Mouse (Mus musculus): ENCODE data around the gene Palld. TPM values are rescaled to one million over a fixed set of nuclear protein-coding genes. Genes with fewer than 3 reads are reported as not detected.
A peak's percentile ranks its signal among the peaks of the same experiment; 100 is the strongest.

Gene Palld
- total and polyA plus RNA-seq, 2 experiments from 2014 or later: 10.7 to 11.0 TPM

DNA sequence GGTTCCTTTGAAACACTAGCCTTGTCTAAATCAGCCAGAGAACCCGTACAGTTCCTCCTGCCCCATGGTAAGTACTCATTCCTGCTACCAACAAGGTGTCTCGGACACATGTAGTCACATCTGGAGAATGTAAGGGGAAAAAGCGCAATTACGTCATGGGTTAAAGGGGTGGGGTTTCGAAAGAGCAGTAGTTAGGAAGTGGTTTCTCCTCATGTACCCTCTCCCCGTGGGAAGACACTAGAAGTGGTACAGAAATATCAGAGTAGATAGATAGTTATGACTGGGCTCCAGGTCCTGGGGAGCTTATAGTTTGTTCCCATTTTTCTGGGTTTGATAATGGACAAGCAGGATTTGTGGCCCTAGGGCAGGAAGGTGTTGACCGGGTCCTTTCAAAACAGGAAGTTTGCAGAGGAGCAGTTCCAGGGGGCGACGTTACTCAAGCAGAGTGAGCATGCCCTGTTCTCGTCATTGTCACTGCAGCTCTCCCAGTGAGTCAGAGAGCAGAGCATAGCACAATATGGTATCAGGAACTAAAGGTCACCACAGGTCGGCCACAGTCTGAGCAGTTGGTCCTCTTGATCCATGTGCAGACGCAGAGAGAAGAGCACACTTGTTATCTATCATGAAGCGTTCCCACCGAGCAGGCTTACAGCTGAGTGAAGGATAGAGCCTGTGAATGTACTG lies 384.8 kb downstream of the Palld start:
- TF ChIP-seq CTCF (IDR thresholded peaks at IDR 0.05; ENCODE audit: low read depth): no peak
- Histone ChIP-seq H3K27me3 (ENCODE audit: insufficient read depth, low read length) (no peaks in the 10 kb centered on the region), H3K4me3 (ENCODE audit: low read depth, low read length) (no peak overlapping the region), H3K36me3 (ENCODE audit: insufficient read depth) (no peaks in the 10 kb centered on the region), H3K4me2 (ENCODE audit: low read depth) (no peak overlapping the region), H3K9ac (no peak overlapping the region), H3K9me3 (ENCODE audit: low read length) (no peaks in the 10 kb centered on the region), H3K27ac (ENCODE audit: low read depth, low read length) (no peak overlapping the region), H3K4me1 (ENCODE audit: insufficient read depth) (0 out of 2 replicates have a peak, but pooled peaks cover 4% of the 10 kb centered on the region)
- no peak for DNase-seq
- no peak for ATAC-seq
- 79% methylated on average over 14 of the region's 14 CpGs for WGBS

DNA sequence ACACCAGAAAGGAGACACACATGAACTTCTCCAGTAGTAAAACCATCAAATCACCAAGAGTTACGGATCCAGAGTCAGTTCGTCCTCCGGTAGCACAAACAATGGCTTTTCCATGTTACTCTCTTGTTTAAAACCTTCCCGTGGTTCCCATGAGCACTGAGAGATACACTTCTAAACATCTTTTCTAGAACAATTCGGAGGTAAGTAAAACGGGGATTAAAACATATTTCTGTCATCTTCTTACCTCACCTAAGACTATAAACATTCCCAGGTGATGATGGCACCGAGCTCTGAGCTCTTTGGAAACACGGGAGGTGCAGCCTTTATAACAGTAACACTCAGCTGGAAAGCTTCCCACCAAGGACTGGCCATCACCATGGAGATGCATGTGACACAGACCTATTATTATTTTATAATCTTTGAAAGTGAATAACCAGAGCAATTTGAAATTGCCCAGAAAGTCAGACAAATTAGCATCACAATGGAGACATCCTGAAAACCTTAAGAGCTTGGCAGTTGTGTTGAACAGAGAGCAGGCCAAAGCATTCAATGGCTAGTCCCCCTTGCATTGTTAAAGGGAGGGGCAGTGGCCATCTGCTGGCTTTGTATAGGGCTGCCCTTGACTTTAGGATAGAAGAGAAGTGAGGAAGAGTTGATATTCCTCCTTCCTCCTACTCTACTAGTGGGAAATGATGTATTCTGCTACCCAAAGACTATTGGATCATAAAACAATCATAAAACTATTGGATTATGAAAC lies 385.6 kb downstream of the Palld start:
- Histone ChIP-seq H3K4me1 (ENCODE audit: insufficient read depth) (0 out of 2 replicates have a peak, but pooled peaks cover 4% of the 10 kb centered on the region), H3K4me3 (ENCODE audit: low read depth, low read length) (no peak overlapping the region), H3K9ac (no peak overlapping the region), H3K9me3 (ENCODE audit: low read length) (no peaks in the 10 kb centered on the region), H3K36me3 (ENCODE audit: insufficient read depth) (no peaks in the 10 kb centered on the region), H3K27ac (ENCODE audit: low read depth, low read length) (no peak overlapping the region), H3K27me3 (ENCODE audit: insufficient read depth, low read length) (no peaks in the 10 kb centered on the region), H3K4me2 (ENCODE audit: low read depth) (0 out of 2 replicates have a peak overlapping the region, but pooled peaks have one; percentile 46)
- ATAC-seq (no peak), DNase-seq (no peak)
- 54% methylated on average over 8 of the region's 8 CpGs for WGBS
- no peak for TF ChIP-seq CTCF (IDR thresholded peaks at IDR 0.05; ENCODE audit: low read depth)

DNA sequence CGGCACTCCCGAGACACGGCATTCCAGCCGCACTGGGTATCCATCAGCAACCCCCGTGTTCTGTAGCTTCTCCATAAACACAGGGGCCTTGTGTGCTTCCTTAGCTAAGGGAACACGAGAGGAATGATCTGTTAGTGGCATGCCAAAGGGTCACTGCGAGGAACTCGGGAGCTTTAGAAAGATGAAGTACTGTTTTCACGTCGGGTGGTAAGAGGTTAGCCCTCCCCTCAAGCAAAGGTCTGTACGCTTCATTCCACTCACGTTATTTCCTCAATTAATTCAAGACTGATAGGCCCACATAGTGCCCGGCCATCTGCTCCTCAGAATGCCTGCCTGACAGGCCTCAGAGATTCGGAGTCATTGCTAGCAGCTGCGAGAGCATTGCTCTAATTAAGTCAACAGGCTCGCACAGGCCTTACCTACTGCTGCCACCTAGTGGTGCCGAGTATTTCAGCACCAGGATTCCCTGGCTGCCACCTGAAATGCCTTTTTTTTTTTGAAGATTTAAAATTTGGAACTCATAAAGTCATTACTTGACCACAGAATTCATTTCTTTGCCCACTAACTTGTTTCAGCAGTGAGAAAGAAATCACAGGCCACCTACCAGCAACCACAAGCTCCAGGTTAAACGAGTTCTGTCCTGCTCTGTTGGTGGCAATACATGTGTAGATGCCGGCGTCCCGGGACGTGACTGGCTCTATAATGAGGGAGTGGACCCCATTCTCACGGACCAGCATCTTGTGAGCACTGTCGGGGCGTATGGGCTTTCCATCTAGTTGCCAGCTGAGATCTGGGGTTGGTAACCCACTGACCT lies 386.4 kb downstream of the Palld start:
- 11% methylated on average over 25 of the region's 25 CpGs for WGBS
- Histone ChIP-seq H3K4me1 (ENCODE audit: insufficient read depth) (0 out of 2 replicates have a peak, but pooled peaks cover 4% of the 10 kb centered on the region), H3K9me3 (ENCODE audit: low read length) (no peaks in the 10 kb centered on the region), H3K27me3 (ENCODE audit: insufficient read depth, low read length) (no peaks in the 10 kb centered on the region), H3K27ac (ENCODE audit: low read depth, low read length) (peak overlapping the region; percentile 58), H3K4me2 (ENCODE audit: low read depth) (peak overlapping the region; percentile 46), H3K4me3 (ENCODE audit: low read depth, low read length) (peak overlapping the region; percentile 26), H3K36me3 (ENCODE audit: insufficient read depth) (no peaks in the 10 kb centered on the region), H3K9ac (peak overlapping the region; percentile 39)
- DNase-seq: peak; percentile 93
- peak; percentile 96 for TF ChIP-seq CTCF (IDR thresholded peaks at IDR 0.05; ENCODE audit: low read depth)
- ATAC-seq: peak; percentile 94

DNA sequence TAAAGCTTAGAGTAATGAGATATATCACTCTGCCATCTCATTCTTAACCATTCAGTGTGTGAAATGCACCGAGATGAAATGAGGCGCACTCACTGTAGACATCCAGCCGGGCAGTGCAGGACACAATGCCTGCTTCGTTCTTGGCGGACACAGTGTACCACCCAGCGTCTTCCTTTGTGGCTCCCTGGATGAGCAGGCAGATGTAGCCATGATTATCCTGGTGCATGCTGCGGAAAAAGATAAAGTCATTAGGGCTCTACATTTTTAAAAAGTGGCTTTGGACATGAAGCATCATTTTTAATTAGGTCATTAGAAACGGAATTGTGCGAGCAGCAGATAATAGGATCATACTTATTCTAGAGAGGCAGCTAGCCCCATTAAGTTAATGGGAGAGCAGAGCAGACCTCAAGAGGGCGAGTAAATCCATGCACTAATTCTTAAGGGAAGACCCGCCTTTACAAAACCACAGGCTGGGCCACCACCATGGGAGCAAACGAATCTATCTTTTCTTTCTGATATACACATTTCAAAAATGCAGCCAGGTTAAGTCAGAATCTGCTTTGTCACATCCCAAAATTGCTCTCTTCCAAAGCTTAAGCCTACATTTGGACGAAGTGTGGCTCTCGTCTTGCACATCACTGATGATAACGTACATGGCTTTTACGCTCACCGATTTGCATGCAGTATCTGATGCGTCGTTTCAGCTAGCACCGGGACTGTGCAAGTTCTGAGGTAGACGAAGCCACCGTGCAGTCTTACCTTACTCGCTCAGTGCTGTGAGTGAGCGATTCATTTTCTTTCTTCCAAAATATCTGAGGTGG lies 387.2 kb downstream of the Palld start:
- 0 out of 2 replicates have a peak, but pooled peaks cover 4% of the 10 kb centered on the region for H3K4me1 ChIP-seq (ENCODE audit: insufficient read depth)
- H3K4me2 ChIP-seq (ENCODE audit: low read depth): peak overlapping the region; percentile 46
- ATAC-seq: peak; percentile 59
- peak overlapping the region; percentile 26 for H3K4me3 ChIP-seq (ENCODE audit: low read depth, low read length)
- H3K9ac ChIP-seq: peak overlapping the region; percentile 39
- no peaks in the 10 kb centered on the region for H3K27me3 ChIP-seq (ENCODE audit: insufficient read depth, low read length)
- no peaks in the 10 kb centered on the region for H3K36me3 ChIP-seq (ENCODE audit: insufficient read depth)
- DNase-seq: peak; percentile 41
- peak overlapping the region; percentile 58 for H3K27ac ChIP-seq (ENCODE audit: low read depth, low read length)
- TF ChIP-seq CTCF (IDR thresholded peaks at IDR 0.05; ENCODE audit: low read depth): no peak
- WGBS: 26% methylated on average over 24 of the region's 24 CpGs
- no peaks in the 10 kb centered on the region for H3K9me3 ChIP-seq (ENCODE audit: low read length)

DNA sequence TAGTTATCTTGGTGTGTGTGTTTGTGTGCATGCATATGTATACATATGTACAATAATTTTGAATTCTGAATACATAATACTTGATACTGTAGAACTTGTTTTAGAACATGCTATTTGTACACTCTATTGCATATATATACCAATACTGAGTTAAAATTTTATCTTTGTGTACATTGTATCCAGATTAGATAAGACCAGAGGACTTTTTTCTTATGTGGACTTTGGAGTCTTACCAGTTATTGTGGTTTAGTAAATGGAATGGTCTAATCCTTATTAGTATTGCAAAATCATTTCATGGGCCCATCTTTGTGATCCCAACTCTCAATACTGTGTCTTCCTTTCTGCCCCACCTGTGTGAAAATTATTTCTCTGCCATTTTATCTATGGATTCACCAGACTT lies 400.2 kb downstream of the Palld start:
- Histone ChIP-seq H3K36me3 (ENCODE audit: insufficient read depth) (0 out of 2 replicates have a peak, but pooled peaks cover 5% of the 10 kb centered on the region), H3K27me3 (ENCODE audit: insufficient read depth, low read length) (no peaks in the 10 kb centered on the region), H3K9me3 (ENCODE audit: low read length) (no peaks in the 10 kb centered on the region), H3K9ac (no peak overlapping the region), H3K4me3 (ENCODE audit: low read depth, low read length) (no peak overlapping the region), H3K27ac (ENCODE audit: low read depth, low read length) (no peak overlapping the region), H3K4me2 (ENCODE audit: low read depth) (no peak overlapping the region), H3K4me1 (ENCODE audit: insufficient read depth) (no peaks in the 10 kb centered on the region)
- no peak for ATAC-seq
- no peak for TF ChIP-seq CTCF (IDR thresholded peaks at IDR 0.05; ENCODE audit: low read depth)
- no peak for DNase-seq

DNA sequence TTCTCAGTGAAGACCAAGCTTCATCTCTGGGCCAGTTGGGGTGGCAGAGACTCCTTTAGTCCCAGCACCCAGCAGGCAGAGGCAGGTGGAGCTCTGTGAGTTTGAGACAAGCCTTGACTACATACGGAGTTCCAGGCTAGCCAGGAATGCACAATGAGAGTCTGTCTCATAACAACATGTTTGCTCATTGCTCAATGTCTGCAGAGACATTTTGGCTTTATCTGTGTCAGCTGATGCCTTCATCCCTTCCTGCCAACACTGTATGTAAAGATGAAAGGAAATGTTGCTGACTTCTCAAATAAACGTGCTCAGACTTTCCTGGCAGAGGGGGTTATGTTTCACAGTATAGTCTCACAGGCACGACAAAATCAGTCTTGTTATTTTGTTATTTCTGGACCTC lies 401.6 kb downstream of the Palld start:
- Histone ChIP-seq H3K9me3 (ENCODE audit: low read length) (no peaks in the 10 kb centered on the region), H3K4me1 (ENCODE audit: insufficient read depth) (no peaks in the 10 kb centered on the region), H3K27me3 (ENCODE audit: insufficient read depth, low read length) (no peaks in the 10 kb centered on the region), H3K4me2 (ENCODE audit: low read depth) (no peak overlapping the region), H3K36me3 (ENCODE audit: insufficient read depth) (0 out of 2 replicates have a peak, but pooled peaks cover 5% of the 10 kb centered on the region), H3K9ac (no peak overlapping the region), H3K4me3 (ENCODE audit: low read depth, low read length) (no peak overlapping the region), H3K27ac (ENCODE audit: low read depth, low read length) (no peak overlapping the region)
- 56% methylated on average over 3 of the region's 3 CpGs for WGBS
- DNase-seq (peak; percentile 23), ATAC-seq (peak; percentile 66; the same call in 1 of the 2 replicates)
- TF ChIP-seq CTCF (IDR thresholded peaks at IDR 0.05; ENCODE audit: low read depth): no peak
